Comparison of ENCODE assay signal across 10 mouse cellular contexts in the genomic region with DNA sequence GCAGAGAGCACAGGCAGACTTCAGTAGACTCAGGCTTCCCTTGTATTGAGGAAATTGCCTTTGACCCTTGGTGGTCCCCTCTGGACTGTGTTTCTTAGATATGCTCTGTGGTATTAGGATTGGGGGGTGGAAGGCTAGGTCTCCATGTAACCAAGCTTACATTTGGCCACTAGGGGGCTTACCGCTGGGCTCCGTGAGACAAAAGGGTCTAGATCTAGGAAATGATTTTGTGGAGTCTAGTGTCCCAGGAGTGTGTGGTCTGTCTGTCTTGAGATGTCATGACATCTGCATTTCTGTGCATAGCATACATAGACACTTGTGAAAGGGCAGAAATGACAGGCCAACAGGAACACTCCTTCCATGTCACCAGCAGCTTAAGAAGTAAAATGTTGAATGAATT.
DNase-seq lines count a peak whose midpoint lies in the region; TF ChIP-seq lines count a peak whose summit lies in the region.
"Had no signal": no experiment of that assay in that cellular context is flagged by ENCODE, and none has a peak within 500 bp of the region (broad histone marks: within the 10 kb centered on the region; RNA-seq: fewer than 3 reads in every experiment).

No protein-coding gene starts in this region.

- DNase-seq in kidney, adult 2 months, result no peak
- DNase-seq in kidney, adult 8-10 months, result no peak
- DNase-seq in 416B (ENCODE audit: low read depth), result peak; percentile 9
- peak; percentile 37 for DNase-seq in ES-CJ7 (ENCODE audit: low read depth, low spot score)
- peak; percentile 56 for DNase-seq in embryo, embryonic 11 days
- no peak for DNase-seq in frontal cortex, postnatal 36 days (ENCODE audit: low spot score in 2 of 2)
- no peak for DNase-seq in cerebellum, adult 18-20 months
- DNase-seq in heart, adult 9 months (ENCODE audit: low spot score in 2 of 2), result no peak
- DNase-seq: heart, adult 11 months had no signal

- no peak overlapping the region for H3K4me3 ChIP-seq in kidney, adult 2 months (ENCODE audit: insufficient read depth, low read depth, low read length)
- H3K4me3 ChIP-seq: midbrain, embryonic 12.5 days had no signal

- H3K27ac ChIP-seq in kidney, adult 2 months (ENCODE audit: insufficient read depth, low read depth, low read length), result no peak overlapping the region
- H3K27ac ChIP-seq: midbrain, embryonic 12.5 days had no signal

- TF ChIP-seq POLR2A in kidney, adult 2 months (IDR thresholded peaks at IDR 0.05; ENCODE audit: low read depth, low read length), result no peak

- 75% methylated on average over 2 of the region's 2 CpGs for WGBS in kidney, adult 2 months

- H3K4me1 ChIP-seq in kidney, adult 2 months (ENCODE audit: control insufficient read depth, insufficient read depth, low read length), result no peaks in the 10 kb centered on the region

- TF ChIP-seq CTCF in kidney, adult 2 months (conservative IDR thresholded peaks at IDR 0.05; ENCODE audit: insufficient read depth, insufficient read length, low read depth, low read length), result 0 out of 2 replicates have a peak, but pooled peaks have one; percentile 10

- H3K27me3 ChIP-seq in kidney, adult 2 months (replicated peaks; ENCODE audit: control insufficient read depth, insufficient read depth, low read length), result no peaks in the 10 kb centered on the region

- H3K36me3 ChIP-seq in kidney, adult 2 months (ENCODE audit: control insufficient read depth, insufficient read depth, low read length), result no peaks in the 10 kb centered on the region

Comparison
In these comparisons a context has a peak if more than half of its experiments do, and no peak if none do; other contexts are left out.
1. DNase-seq: peak in 416B (single experiment), ES-CJ7 (single experiment) and embryo, embryonic 11 days (single experiment); none in kidney, adult 2 months (single experiment), kidney, adult 8-10 months (0 of 2), frontal cortex, postnatal 36 days (0 of 2), cerebellum, adult 18-20 months (0 of 2) and heart, adult 9 months (0 of 2).